Mouse (Mus musculus) liver, embryonic 15.5 days (tissue): ENCODE data around the gene Psmg3. TPM values are rescaled to one million over a fixed set of nuclear protein-coding genes. Genes with fewer than 3 reads are reported as not detected.
A peak's percentile ranks its signal among the peaks of the same experiment; 100 is the strongest.

ENCODE experiments used
- ATAC-seq: fragments of 200-750 bp; cut with Nextera tagmentation; 2 replicates; pipeline ENCODE4 v1.8.0; 2017; ENCODE audit warnings: moderate number of reproducible peaks, mild to moderate bottlenecking, moderate library complexity; ENCODE audit not compliant: insufficient read depth
- H3K27ac ChIP-seq: fragments of 300-500 bp; sonication (generic); replicated peaks from 2 replicates; pipeline ENCODE4 v1.5.1; 2015; ENCODE audit warnings: mild to moderate bottlenecking, inconsistent platforms
- H3K27me3 ChIP-seq: fragments of 300-500 bp; sonication (generic); 2 replicates; pipeline ENCODE4 v1.6.1; 2015; ENCODE audit warnings: mild to moderate bottlenecking, inconsistent platforms
- H3K36me3 ChIP-seq: fragments of 300-500 bp; sonication (generic); replicated peaks from 2 replicates; pipeline ENCODE4 v1.6.1; 2015; ENCODE audit warnings: moderate library complexity, mild to moderate bottlenecking, inconsistent platforms
- H3K4me1 ChIP-seq: fragments of 300-500 bp; sonication (generic); replicated peaks from 2 replicates; pipeline ENCODE4 v1.6.1; 2015; ENCODE audit warnings: inconsistent platforms
- H3K4me2 ChIP-seq: fragments of 300-500 bp; sonication (generic); 2 replicates; pipeline ENCODE4 v1.6.1; 2015; ENCODE audit warnings: moderate library complexity, mild to moderate bottlenecking, inconsistent platforms
- H3K4me3 ChIP-seq: fragments of 300-500 bp; sonication (generic); replicated peaks from 2 replicates; pipeline ENCODE4 v1.5.1; 2015; ENCODE audit warnings: mild to moderate bottlenecking, inconsistent platforms
- H3K9ac ChIP-seq: fragments of 300-500 bp; sonication (generic); 2 replicates; pipeline ENCODE4 v1.6.1; 2015; ENCODE audit warnings: moderate library complexity, mild to moderate bottlenecking, inconsistent platforms
- H3K9me3 ChIP-seq: fragments of 300-500 bp; sonication (generic); replicated peaks from 2 replicates; pipeline ENCODE4 v1.6.1; 2016; ENCODE audit warnings: inconsistent platforms
- WGBS: fragments of 180-500 bp; shearing (Covaris S2); methylation state at CpG from one replicate; pipeline ENCODE4 v1.1.7; 2015; ENCODE audit warnings: mixed read lengths; ENCODE audit not compliant: insufficient replicate concordance; 5-methylcytosine and 5-hydroxymethylcytosine counted together
- polyA plus RNA-seq: library from polyadenylated mRNA; unstranded; fragments of >200 nt; fragmentation: Nextera tagmentation; extraction: Ambion mirVana; gene quantifications from 2 replicates; pipeline ENCODE4 v1.2.1, GENCODE M21; 2015

The Psmg3 gene
- polyA plus RNA-seq, 1 experiment from 2014 or later, result 41.4 TPM

GRCm38 (mm10) chr5:139815964-139816363 is 10.7 kb downstream of the Psmg3 start:
- Histone ChIP-seq H3K4me2 (no peak overlapping the region), H3K4me3 (no peak overlapping the region), H3K9me3 (no peaks in the 10 kb centered on the region), H3K27me3 (peaks cover 15% of the 10 kb centered on the region; the same call in 1 of the 2 replicates), H3K4me1 (peaks cover 89% of the 10 kb centered on the region), H3K36me3 (no peaks in the 10 kb centered on the region), H3K9ac (no peak overlapping the region), H3K27ac (peak overlapping the region; percentile 61)
- ATAC-seq, result no peak
- WGBS, result 83% methylated on average over 6 of the region's 6 CpGs

GRCm38 (mm10) chr5:139813963-139814381 is 12.7 kb downstream of the Psmg3 start:
- peaks cover 88% of the 10 kb centered on the region for H3K4me1 ChIP-seq
- 0 out of 2 replicates have a peak overlapping the region, but pooled peaks have one; percentile 15 for H3K9ac ChIP-seq
- 32% methylated on average over 13 of the region's 13 CpGs for WGBS
- H3K27ac ChIP-seq, result peak overlapping the region; percentile 48; the same call in 1 of the 2 replicates
- no peaks in the 10 kb centered on the region for H3K36me3 ChIP-seq
- no peak for ATAC-seq
- H3K27me3 ChIP-seq, result peaks cover 15% of the 10 kb centered on the region; the same call in 1 of the 2 replicates
- H3K4me3 ChIP-seq, result 0 out of 2 replicates have a peak overlapping the region, but pooled peaks have one; percentile 10
- peak overlapping the region; percentile 39 for H3K4me2 ChIP-seq
- no peaks in the 10 kb centered on the region for H3K9me3 ChIP-seq

GRCm38 (mm10) chr5:139813126-139813490 is 13.6 kb downstream of the Psmg3 start:
- Histone ChIP-seq H3K27ac (peak overlapping the region; percentile 19; the same call in 1 of the 2 replicates), H3K4me1 (peaks cover 83% of the 10 kb centered on the region), H3K36me3 (0 out of 2 replicates have a peak, but pooled peaks cover 4% of the 10 kb centered on the region), H3K27me3 (peaks cover 15% of the 10 kb centered on the region; the same call in 1 of the 2 replicates), H3K4me3 (no peak overlapping the region; the same call in 1 of the 2 replicates), H3K9ac (peak overlapping the region; percentile 30; the same call in 1 of the 2 replicates), H3K9me3 (no peaks in the 10 kb centered on the region), H3K4me2 (peak overlapping the region; percentile 1; the same call in 1 of the 2 replicates)
- no peak for ATAC-seq
- 37% methylated on average over 10 of the region's 10 CpGs for WGBS

- Histone ChIP-seq H3K36me3 (peaks cover 8% of the 10 kb centered on the region; the same call in 1 of the 2 replicates), H3K4me1 (peaks cover 78% of the 10 kb centered on the region), H3K4me2 (peak overlapping the region; percentile 19; the same call in 1 of the 2 replicates), H3K4me3 (no peak overlapping the region; the same call in 1 of the 2 replicates), H3K9ac (peak overlapping the region; percentile 30; the same call in 1 of the 2 replicates), H3K27ac (peak overlapping the region; percentile 56; the same call in 1 of the 2 replicates), H3K27me3 (peaks cover 15% of the 10 kb centered on the region; the same call in 1 of the 2 replicates), H3K9me3 (no peaks in the 10 kb centered on the region)
- no peak for ATAC-seq
- 70% methylated on average over 20 of the region's 20 CpGs for WGBS
These were observed 14.1 kb downstream of the Psmg3 start for GRCm38 (mm10) chr5:139812398-139813125.

GRCm38 (mm10) chr5:139811677-139812397 is 14.8 kb downstream of the Psmg3 start:
- peak overlapping the region; percentile 56 for H3K27ac ChIP-seq
- peaks cover 12% of the 10 kb centered on the region for H3K36me3 ChIP-seq
- peak overlapping the region; percentile 19 for H3K4me2 ChIP-seq
- no peaks in the 10 kb centered on the region for H3K9me3 ChIP-seq
- peaks cover 15% of the 10 kb centered on the region; the same call in 1 of the 2 replicates for H3K27me3 ChIP-seq
- ATAC-seq, result peak; percentile 44
- WGBS, result 44% methylated on average over 15 of the region's 15 CpGs
- no peak overlapping the region for H3K4me3 ChIP-seq
- no peak overlapping the region; the same call in 1 of the 2 replicates for H3K9ac ChIP-seq
- H3K4me1 ChIP-seq, result peaks cover 77% of the 10 kb centered on the region

- H3K27ac ChIP-seq, result peak overlapping the region; percentile 65
- no peaks in the 10 kb centered on the region; the same call in 1 of the 2 replicates for H3K9me3 ChIP-seq
- no peak overlapping the region for H3K4me2 ChIP-seq
- no peak for ATAC-seq
- peaks cover 77% of the 10 kb centered on the region for H3K4me1 ChIP-seq
- 37% methylated on average over 4 of the region's 4 CpGs for WGBS
- peaks cover 15% of the 10 kb centered on the region; the same call in 1 of the 2 replicates for H3K27me3 ChIP-seq
- H3K4me3 ChIP-seq, result no peak overlapping the region
- peaks cover 21% of the 10 kb centered on the region for H3K36me3 ChIP-seq
- no peak overlapping the region for H3K9ac ChIP-seq
These were observed 17.3 kb downstream of the Psmg3 start for GRCm38 (mm10) chr5:139809397-139809796.

- peak overlapping the region; percentile 100 for H3K27ac ChIP-seq
- H3K4me3 ChIP-seq, result 0 out of 2 replicates have a peak overlapping the region, but pooled peaks have one; percentile 9
- H3K9me3 ChIP-seq, result no peaks in the 10 kb centered on the region; the same call in 1 of the 2 replicates
- H3K9ac ChIP-seq, result peak overlapping the region; percentile 74
- H3K36me3 ChIP-seq, result peaks cover 42% of the 10 kb centered on the region
- peak; percentile 3; the same call in 1 of the 2 replicates for ATAC-seq
- H3K4me1 ChIP-seq, result peaks cover 73% of the 10 kb centered on the region
- WGBS, result 78% methylated on average over 8 of the region's 8 CpGs
- H3K27me3 ChIP-seq, result no peaks in the 10 kb centered on the region
- peak overlapping the region; percentile 69 for H3K4me2 ChIP-seq
These were observed 20.8 kb downstream of the Psmg3 start for GRCm38 (mm10) chr5:139805924-139806323.

GRCm38 (mm10) chr5:139804573-139805111 is 22.0 kb downstream of the Psmg3 start:
- Histone ChIP-seq H3K27ac (peak overlapping the region; percentile 100), H3K4me1 (peaks cover 83% of the 10 kb centered on the region), H3K27me3 (no peaks in the 10 kb centered on the region), H3K36me3 (peaks cover 55% of the 10 kb centered on the region), H3K4me3 (peak overlapping the region; percentile 36), H3K9ac (peak overlapping the region; percentile 74), H3K4me2 (peak overlapping the region; percentile 69), H3K9me3 (no peaks in the 10 kb centered on the region; the same call in 1 of the 2 replicates)
- peak; percentile 45 for ATAC-seq
- WGBS, result 16% methylated on average over 11 of the region's 11 CpGs

GRCm38 (mm10) chr5:139804107-139804551 is 22.6 kb downstream of the Psmg3 start:
- Histone ChIP-seq H3K4me2 (peak overlapping the region; percentile 69), H3K9me3 (no peaks in the 10 kb centered on the region; the same call in 1 of the 2 replicates), H3K9ac (peak overlapping the region; percentile 74), H3K4me3 (peak overlapping the region; percentile 36), H3K27ac (peak overlapping the region; percentile 100), H3K36me3 (peaks cover 60% of the 10 kb centered on the region), H3K27me3 (no peaks in the 10 kb centered on the region), H3K4me1 (peaks cover 78% of the 10 kb centered on the region)
- ATAC-seq, result peak; percentile 95
- WGBS, result 3% methylated on average over 6 of the region's 6 CpGs

GRCm38 (mm10) chr5:139803601-139804102 is 23.0 kb downstream of the Psmg3 start:
- Histone ChIP-seq H3K4me1 (peaks cover 81% of the 10 kb centered on the region), H3K4me3 (peak overlapping the region; percentile 36)

More at GRCm38 (mm10) chr5:139803601-139804102, 23.0 kb downstream of the Psmg3 start:
- Histone ChIP-seq H3K27me3 (no peaks in the 10 kb centered on the region), H3K9me3 (no peaks in the 10 kb centered on the region; the same call in 1 of the 2 replicates), H3K9ac (peak overlapping the region; percentile 60), H3K36me3 (peaks cover 65% of the 10 kb centered on the region), H3K4me2 (peak overlapping the region; percentile 69), H3K27ac (peak overlapping the region; percentile 100)
- peak; percentile 64 for ATAC-seq
- WGBS, result 7% methylated on average over 12 of the region's 12 CpGs
